Mouse (Mus musculus) midbrain, embryonic 15.5 days (tissue): ENCODE measurements around the gene Rexo4. TPM values are rescaled to one million over a fixed set of nuclear protein-coding genes. Genes with fewer than 3 reads are reported as not detected.

ENCODE experiments used
- ATAC-seq: fragments of 200-750 bp; cut with Nextera tagmentation; replicated peaks from 2 replicates; pipeline ENCODE4 v1.8.0; 2017; ENCODE audit warnings: moderate TSS enrichment
- H3K27ac ChIP-seq: fragments of 300-500 bp; sonication (generic); 2 replicates; pipeline ENCODE4 v1.5.1; 2015; ENCODE audit warnings: mild to moderate bottlenecking, inconsistent platforms
- H3K27me3 ChIP-seq: fragments of 300-500 bp; sonication (generic); replicated peaks from 2 replicates; pipeline ENCODE4 v1.6.1; 2015; ENCODE audit warnings: inconsistent platforms
- H3K36me3 ChIP-seq: fragments of 300-500 bp; sonication (generic); replicated peaks from 2 replicates; pipeline ENCODE4 v1.6.1; 2015; ENCODE audit warnings: inconsistent platforms
- H3K4me1 ChIP-seq: fragments of 300-500 bp; sonication (generic); 2 replicates; pipeline ENCODE4 v1.6.1; 2015; ENCODE audit warnings: inconsistent platforms
- H3K4me2 ChIP-seq: fragments of 300-500 bp; sonication (generic); 2 replicates; pipeline ENCODE4 v1.6.1; 2015; ENCODE audit warnings: inconsistent platforms, mild to moderate bottlenecking, moderate library complexity
- H3K4me3 ChIP-seq: fragments of 300-500 bp; sonication (generic); 2 replicates; pipeline ENCODE4 v1.5.1; 2015; ENCODE audit warnings: mild to moderate bottlenecking, inconsistent platforms
- H3K9ac ChIP-seq: fragments of 300-500 bp; sonication (generic); 2 replicates; pipeline ENCODE4 v1.6.1; 2015; ENCODE audit warnings: mild to moderate bottlenecking, inconsistent platforms
- H3K9me3 ChIP-seq: fragments of 300-500 bp; sonication (generic); 2 replicates; pipeline ENCODE4 v1.6.1; 2016; ENCODE audit warnings: inconsistent platforms
- WGBS: fragments of 180-500 bp; shearing (Covaris S2); methylation state at CpG from one replicate; pipeline ENCODE4 v1.1.7; 2015; ENCODE audit warnings: mixed read lengths; 5-methylcytosine and 5-hydroxymethylcytosine counted together
- polyA plus RNA-seq: library from polyadenylated mRNA; unstranded; fragments of >200 nt; fragmentation: Nextera tagmentation; extraction: Ambion mirVana; gene quantifications from 2 replicates; pipeline ENCODE4 v1.2.1, GENCODE M21; 2015

Rexo4 gene
- polyA plus RNA-seq, 1 experiment from 2014 or later, result 36.8 TPM

DNA sequence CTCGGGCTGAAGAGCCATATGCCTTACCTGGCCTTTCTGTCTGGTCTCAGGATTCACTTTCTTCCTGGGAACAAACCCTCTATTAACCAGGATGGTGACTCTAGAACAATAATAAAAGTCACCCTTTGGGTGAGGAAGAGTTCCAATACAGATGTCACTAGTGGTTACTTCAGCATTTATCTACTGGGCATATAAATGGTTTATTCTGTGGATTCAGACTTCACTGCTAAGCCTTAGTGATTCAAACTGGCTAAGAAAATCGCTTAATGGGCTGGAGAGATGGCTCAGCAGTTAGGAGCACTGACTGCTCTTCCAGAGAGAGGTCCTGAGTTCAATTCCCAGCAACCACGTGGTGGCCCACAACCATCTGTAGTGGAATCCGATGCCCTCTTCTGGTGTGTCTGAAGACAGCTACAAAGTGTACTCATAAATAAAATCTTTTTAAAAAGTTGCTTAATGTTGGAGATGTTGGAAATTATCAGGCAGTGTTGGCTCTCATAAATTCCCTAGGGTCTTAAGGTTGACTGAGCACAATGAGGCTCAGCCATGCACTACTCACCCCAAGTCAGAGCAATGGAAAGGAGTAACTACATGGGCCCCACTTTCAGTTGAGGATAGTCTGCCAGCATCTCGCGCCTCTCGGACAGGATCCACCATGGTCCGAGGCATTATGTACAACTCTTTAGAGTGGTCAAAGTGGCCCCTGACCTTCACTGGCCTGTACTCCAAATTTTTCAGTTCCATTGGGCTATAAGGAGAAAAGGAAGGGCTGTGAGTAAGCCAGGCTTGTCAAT is 49.8 kb downstream of the Rexo4 start:
- H3K27me3 ChIP-seq, result no peaks in the 10 kb centered on the region
- no peak for ATAC-seq
- H3K4me2 ChIP-seq, result no peak overlapping the region
- H3K4me3 ChIP-seq, result peak overlapping the region; percentile 74; the same call in 1 of the 2 replicates
- WGBS, result 63% methylated on average over 8 of the region's 8 CpGs
- no peaks in the 10 kb centered on the region for H3K9me3 ChIP-seq
- H3K9ac ChIP-seq, result no peak overlapping the region
- no peak overlapping the region for H3K27ac ChIP-seq
- H3K36me3 ChIP-seq, result peaks cover 36% of the 10 kb centered on the region
- peaks cover 52% of the 10 kb centered on the region for H3K4me1 ChIP-seq

DNA sequence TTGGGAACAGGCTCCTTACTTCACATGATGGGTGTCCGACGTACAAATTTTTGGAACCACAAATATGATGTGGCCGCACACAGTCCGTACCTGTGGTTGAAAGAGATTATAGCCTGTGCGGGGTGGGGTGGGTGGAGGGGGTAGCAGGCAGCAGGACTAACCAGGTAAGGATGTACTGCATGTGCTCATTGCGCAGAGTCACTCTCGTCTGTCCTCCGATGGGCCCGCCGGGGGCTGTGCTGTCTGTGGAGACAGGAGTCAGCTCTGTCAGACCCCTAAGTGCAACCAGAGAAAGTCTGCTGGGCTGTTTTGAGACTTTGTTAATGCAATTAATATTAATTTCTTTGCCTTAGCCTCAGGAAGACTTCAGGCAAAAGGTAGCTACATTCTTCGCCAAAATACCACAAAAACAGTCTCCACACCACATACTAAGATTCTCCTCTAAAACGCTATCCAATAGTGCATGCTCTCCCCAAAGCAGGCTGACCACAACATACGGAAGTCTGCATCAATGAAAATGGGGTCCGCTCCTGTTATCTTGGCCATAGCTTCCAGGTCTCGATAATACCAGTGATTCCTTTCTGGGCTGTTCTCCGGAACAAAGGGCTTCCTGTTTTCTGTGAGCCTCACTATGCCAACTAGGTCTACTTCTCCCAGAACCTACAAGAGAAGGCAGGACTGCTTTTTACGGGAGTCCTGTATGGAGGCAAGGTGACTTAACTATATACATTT is 50.6 kb downstream of the Rexo4 start:
- peaks cover 59% of the 10 kb centered on the region for H3K4me1 ChIP-seq
- H3K4me3 ChIP-seq, result no peak overlapping the region
- no peaks in the 10 kb centered on the region for H3K9me3 ChIP-seq
- H3K9ac ChIP-seq, result no peak overlapping the region
- no peak overlapping the region for H3K4me2 ChIP-seq
- no peaks in the 10 kb centered on the region for H3K27me3 ChIP-seq
- H3K36me3 ChIP-seq, result peaks cover 28% of the 10 kb centered on the region
- ATAC-seq, result no peak
- no peak overlapping the region for H3K27ac ChIP-seq
- WGBS, result 87% methylated on average over 17 of the region's 17 CpGs

- Histone ChIP-seq H3K27me3 (no peaks in the 10 kb centered on the region), H3K4me2 (peak overlapping the region; percentile 99), H3K4me3 (peak overlapping the region; percentile 76), H3K36me3 (peaks cover 34% of the 10 kb centered on the region), H3K27ac (no peak overlapping the region), H3K4me1 (peaks cover 58% of the 10 kb centered on the region), H3K9me3 (no peaks in the 10 kb centered on the region), H3K9ac (peak overlapping the region; percentile 81)
- WGBS, result 70% methylated on average over 5 of the region's 5 CpGs
- no peak for ATAC-seq
Observed at GRCm38 (mm10) chr2:26912253-26912770, 51.9 kb downstream of the Rexo4 start.

DNA sequence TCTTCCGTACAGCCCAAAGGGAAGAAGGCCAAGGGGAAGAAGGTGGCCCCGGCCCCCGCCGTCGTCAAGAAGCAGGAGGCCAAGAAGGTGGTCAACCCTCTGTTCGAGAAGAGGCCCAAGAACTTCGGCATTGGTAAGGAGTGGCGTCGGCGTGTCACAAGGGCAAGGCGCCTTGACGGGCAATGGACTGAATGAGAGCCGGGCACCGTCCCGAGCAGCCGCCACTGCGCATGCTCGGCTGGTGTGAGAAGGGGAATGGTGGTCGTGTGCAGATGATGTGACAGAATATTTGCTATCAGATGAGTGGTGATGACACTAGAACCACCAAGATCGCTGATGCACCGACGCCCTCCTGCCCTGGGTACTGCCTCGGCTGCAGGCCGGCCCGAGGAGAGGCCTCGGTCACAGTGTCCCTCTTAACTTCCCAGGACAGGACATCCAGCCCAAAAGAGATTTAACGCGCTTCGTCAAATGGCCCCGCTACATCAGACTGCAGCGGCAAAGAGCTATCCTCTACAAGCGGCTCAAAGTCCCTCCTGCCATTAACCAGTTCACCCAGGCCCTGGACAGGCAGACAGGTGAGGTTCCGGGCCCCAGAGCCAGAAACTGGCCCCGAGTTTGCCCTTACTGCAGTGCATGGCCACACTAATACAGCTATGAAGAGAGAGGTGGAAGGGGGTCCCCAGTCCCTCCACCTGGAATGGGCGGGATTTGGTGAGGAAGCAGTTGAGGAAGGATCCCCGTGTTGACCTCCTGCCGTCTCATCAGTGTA is 53.0 kb downstream of the Rexo4 start:
- H3K36me3 ChIP-seq, result peaks cover 41% of the 10 kb centered on the region

DNA sequence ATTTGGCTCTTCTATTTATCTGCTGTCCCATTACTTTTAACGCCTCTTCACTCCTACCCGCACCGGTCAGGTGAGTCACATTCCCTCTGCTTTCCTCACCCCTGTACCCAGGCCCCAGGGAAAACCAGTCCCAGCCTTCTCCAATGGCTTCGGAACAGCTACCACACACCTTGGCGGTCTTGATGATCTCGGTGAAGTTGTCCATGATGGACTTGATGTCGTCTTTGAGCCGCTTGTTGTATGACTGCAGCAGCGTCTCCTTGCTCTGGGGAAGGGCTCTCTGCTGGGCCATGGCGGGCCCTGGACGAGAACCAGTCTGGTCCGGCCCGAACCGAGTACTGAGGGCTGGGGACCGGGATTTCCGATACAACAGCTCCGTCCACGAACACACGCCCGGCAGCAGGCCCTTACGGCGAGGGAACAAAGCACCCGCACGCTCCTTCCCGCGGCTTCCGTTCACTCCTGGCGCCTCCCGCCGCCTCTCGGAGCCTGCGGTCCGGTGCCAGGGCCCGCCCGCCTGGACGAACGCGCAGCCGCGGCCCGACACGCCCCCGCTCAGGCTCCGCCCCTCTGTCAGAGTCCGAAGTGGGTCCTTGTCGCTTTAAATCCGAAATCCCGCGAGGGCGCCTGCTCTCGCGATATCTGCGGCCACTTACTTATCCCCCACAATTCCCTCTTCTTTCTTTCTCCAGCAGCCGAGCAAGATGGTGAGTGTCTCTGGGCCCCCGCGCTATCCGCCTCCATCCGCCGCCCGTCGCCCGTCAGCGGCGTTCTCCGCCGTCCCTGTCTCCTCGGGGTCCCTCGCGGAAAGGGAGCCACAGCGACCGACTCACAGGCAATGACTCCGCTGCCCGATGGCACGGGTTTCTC is 53.8 kb downstream of the Rexo4 start, which contains the start of the genes Med22 and Rpl7a:
TSS of gene Med22 (minus strand) at position 554 of the 870 bp plus-strand sequence.
TSS of gene Rpl7a (plus strand) at position 641 of the 870 bp plus-strand sequence.
- peak within 1 kb of the TSS; percentile 81 for H3K9ac ChIP-seq
- no peaks in the 10 kb centered on the region for H3K27me3 ChIP-seq
- no peaks in the 10 kb centered on the region for H3K9me3 ChIP-seq
- peak within 1 kb of the TSS; percentile 91 for H3K27ac ChIP-seq
- H3K4me1 ChIP-seq, result peaks cover 46% of the 10 kb centered on the region
- under 1% methylated on average over 70 of the region's 74 CpGs for WGBS
- peak; percentile 95 for ATAC-seq
- peaks cover 48% of the 10 kb centered on the region for H3K36me3 ChIP-seq
- peak within 1 kb of the TSS; percentile 99 for H3K4me2 ChIP-seq
- peak within 1 kb of the TSS; percentile 76 for H3K4me3 ChIP-seq

More for the DNA sequence above, 53.0 kb downstream of the Rexo4 start:
- peak overlapping the region; percentile 76 for H3K4me3 ChIP-seq
- WGBS, result 2% methylated on average over 37 of the region's 37 CpGs
- H3K4me1 ChIP-seq, result peaks cover 52% of the 10 kb centered on the region
- peak overlapping the region; percentile 81 for H3K9ac ChIP-seq
- H3K4me2 ChIP-seq, result peak overlapping the region; percentile 99
- H3K27me3 ChIP-seq, result no peaks in the 10 kb centered on the region
- H3K9me3 ChIP-seq, result no peaks in the 10 kb centered on the region
- peak overlapping the region; percentile 91 for H3K27ac ChIP-seq
- peak; percentile 69 for ATAC-seq

- H3K27me3 ChIP-seq, result no peaks in the 10 kb centered on the region
- H3K4me3 ChIP-seq, result peak overlapping the region; percentile 76
- H3K4me2 ChIP-seq, result peak overlapping the region; percentile 99
- peaks cover 48% of the 10 kb centered on the region for H3K36me3 ChIP-seq
- H3K4me1 ChIP-seq, result peaks cover 38% of the 10 kb centered on the region
- ATAC-seq, result no peak
- no peaks in the 10 kb centered on the region for H3K9me3 ChIP-seq
- H3K27ac ChIP-seq, result no peak overlapping the region
- peak overlapping the region; percentile 76 for H3K9ac ChIP-seq
Observed at GRCm38 (mm10) chr2:26909387-26909784, 54.8 kb downstream of the Rexo4 start.

DNA sequence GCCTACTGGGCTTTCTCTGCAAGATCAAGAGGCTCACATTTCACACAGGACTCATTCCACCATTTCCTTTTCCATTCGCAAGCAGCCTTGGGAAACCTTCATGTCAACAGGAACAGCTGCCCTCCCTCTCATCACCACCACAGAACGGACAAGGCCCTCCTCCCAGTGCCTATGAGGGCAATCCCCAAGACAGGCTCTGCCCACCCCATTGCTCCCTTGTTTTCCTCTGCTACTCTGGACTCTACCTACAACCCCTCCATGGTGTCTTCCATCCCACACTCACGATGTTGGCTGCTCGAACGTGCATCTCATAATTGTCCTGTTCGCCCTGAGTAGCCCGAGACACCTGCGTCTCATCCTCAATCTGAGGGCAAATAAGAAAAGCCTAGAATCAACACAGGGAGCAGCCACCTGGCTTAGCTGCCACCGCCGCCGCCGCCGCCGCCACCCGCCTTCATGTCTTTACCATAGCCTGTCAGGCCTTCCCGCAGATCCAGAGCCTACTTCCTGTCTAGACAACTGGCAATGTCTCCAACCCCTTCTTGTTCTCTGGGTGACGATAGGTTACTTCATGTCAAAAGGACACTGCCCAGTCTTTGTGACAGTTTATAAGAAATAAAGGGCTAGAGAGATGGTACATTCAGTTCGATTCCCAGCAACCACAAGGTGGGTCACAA is 55.3 kb downstream of the Rexo4 start:
- Histone ChIP-seq H3K27me3 (no peaks in the 10 kb centered on the region), H3K4me2 (peak overlapping the region; percentile 99), H3K4me1 (peaks cover 41% of the 10 kb centered on the region), H3K9ac (peak overlapping the region; percentile 38), H3K27ac (no peak overlapping the region), H3K4me3 (peak overlapping the region; percentile 76), H3K36me3 (peaks cover 43% of the 10 kb centered on the region), H3K9me3 (no peaks in the 10 kb centered on the region)
- ATAC-seq, result no peak
- WGBS, result 92% methylated on average over 18 of the region's 18 CpGs

GRCm38 (mm10) chr2:26907109-26907508 is 57.1 kb downstream of the Rexo4 start:
- H3K4me1 ChIP-seq, result peaks cover 43% of the 10 kb centered on the region
- ATAC-seq, result no peak
- no peak overlapping the region for H3K9ac ChIP-seq
- no peak overlapping the region for H3K27ac ChIP-seq
- no peaks in the 10 kb centered on the region for H3K27me3 ChIP-seq
- H3K4me3 ChIP-seq, result no peak overlapping the region
- no peak overlapping the region for H3K4me2 ChIP-seq
- H3K9me3 ChIP-seq, result no peaks in the 10 kb centered on the region
- 64% methylated on average over 4 of the region's 4 CpGs for WGBS
- H3K36me3 ChIP-seq, result peaks cover 26% of the 10 kb centered on the region; the same call in 1 of the 2 replicates

DNA sequence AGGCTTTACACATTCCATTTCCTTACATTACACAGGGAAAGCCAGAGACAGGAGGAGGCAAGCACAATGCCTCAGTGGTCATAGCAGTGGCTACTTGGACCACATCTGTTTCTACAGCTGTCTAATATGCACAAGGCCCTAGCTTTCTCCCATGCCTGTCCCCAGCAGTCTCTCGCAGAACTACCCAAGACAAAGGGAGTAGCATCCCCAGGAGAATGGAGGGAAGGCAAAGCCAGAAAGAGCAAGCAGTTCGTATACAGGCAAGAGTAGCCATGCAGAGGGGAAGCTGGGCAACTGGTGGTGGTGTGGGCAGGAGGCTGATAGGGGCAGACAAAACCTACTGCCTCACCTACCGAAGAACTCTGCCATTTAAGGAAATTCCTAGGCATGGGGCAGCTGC is 57.8 kb downstream of the Rexo4 start:
- H3K36me3 ChIP-seq, result peaks cover 25% of the 10 kb centered on the region; the same call in 1 of the 2 replicates
- H3K4me3 ChIP-seq, result no peak overlapping the region
- H3K9ac ChIP-seq, result no peak overlapping the region
- no peak overlapping the region for H3K4me2 ChIP-seq
- 96% methylated on average over 3 of the region's 3 CpGs for WGBS
- peaks cover 43% of the 10 kb centered on the region for H3K4me1 ChIP-seq
- no peak overlapping the region for H3K27ac ChIP-seq
- no peaks in the 10 kb centered on the region for H3K9me3 ChIP-seq
- no peaks in the 10 kb centered on the region for H3K27me3 ChIP-seq
- no peak for ATAC-seq

GRCm38 (mm10) chr2:26905936-26906335 is 58.2 kb downstream of the Rexo4 start:
- Histone ChIP-seq H3K9me3 (no peaks in the 10 kb centered on the region), H3K4me3 (no peak overlapping the region), H3K27me3 (no peaks in the 10 kb centered on the region), H3K4me1 (peaks cover 48% of the 10 kb centered on the region), H3K27ac (no peak overlapping the region), H3K9ac (no peak overlapping the region), H3K4me2 (no peak overlapping the region), H3K36me3 (peaks cover 25% of the 10 kb centered on the region; the same call in 1 of the 2 replicates)
- no peak for ATAC-seq
- 87% methylated on average over 2 of the region's 2 CpGs for WGBS
